Mouse (Mus musculus): ENCODE results near the gene Il31ra. TPM values are rescaled to one million over a fixed set of nuclear protein-coding genes. Genes with fewer than 3 reads are reported as not detected.

Il31ra gene
- total RNA-seq, 1 experiment from 2014 or later: 0.19 TPM

Other genes starting within 250 kb of the Il31ra start
- gene Il6st, start 130.3 kb downstream of the Il31ra start, total RNA-seq (2021): 300 and 308 TPM in 2 replicates
- gene Ddx4, start 58.1 kb upstream of the Il31ra start, total RNA-seq (2021): 0.23 and 0.33 TPM in 2 replicates
- gene Slc38a9, start 66.4 kb upstream of the Il31ra start, total RNA-seq (2021): 18.6 and 25.4 TPM in 2 replicates
- 181 and 182 TPM in 2 replicates for gene Plpp1, start 206.4 kb upstream of the Il31ra start, total RNA-seq (2021)